Mouse (Mus musculus): ENCODE data around the gene Olfr920. TPM values are rescaled to one million over a fixed set of nuclear protein-coding genes. Genes with fewer than 3 reads are reported as not detected.

The Olfr920 gene
- polyA plus RNA-seq (2012; rRNA removed; ENCODE audit: low replicate concordance), result 0.02 TPM in 1 of 2 replicates, not detected in the other

DNA sequence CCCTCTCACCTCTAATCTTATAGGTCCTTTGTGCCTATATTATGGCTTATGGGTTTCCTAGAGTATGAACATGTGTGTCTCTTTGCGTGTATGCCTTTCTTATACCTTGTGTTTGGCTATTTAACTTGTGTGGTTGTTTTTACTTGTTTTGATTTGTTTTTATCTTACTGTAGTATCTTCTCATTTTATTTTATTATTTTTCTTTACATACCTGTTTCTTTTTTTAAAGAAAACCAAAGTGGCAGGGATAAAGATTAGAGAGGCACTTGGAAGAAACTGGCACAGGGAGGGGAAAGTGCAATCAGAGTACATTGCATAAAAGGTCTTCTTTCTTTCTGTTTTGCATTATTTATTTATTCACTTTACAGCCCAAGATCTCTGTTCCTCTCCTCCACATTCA, at the start of gene Olfr920:
Gene Olfr920, plus strand, starts transcription at position 301 of the 400 bp plus-strand sequence.

DNA sequence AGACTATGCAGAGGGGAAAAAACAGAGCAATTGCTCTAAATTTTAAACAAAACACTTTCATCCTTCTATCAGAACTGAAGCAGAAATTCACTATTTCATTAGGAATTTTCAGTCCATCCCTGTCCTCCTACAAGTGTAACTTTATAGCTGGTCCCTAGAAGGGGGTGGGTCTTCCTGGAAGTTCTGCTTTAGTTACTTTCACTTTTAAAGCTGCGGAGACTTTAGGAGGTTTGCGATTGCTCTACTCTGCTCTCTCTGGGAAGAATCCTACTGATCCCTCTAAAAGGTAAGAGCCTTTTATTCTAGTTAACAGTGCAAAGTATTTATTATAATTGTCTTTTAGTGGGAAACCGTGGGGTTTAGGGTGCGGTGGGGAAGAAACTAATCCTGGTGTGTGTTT, 34.0 kb upstream of the Olfr920 start, which contains the start of gene Vwa5a:
Gene Vwa5a, plus strand, starts transcription at position 167 of the 400 bp plus-strand sequence.

DNA sequence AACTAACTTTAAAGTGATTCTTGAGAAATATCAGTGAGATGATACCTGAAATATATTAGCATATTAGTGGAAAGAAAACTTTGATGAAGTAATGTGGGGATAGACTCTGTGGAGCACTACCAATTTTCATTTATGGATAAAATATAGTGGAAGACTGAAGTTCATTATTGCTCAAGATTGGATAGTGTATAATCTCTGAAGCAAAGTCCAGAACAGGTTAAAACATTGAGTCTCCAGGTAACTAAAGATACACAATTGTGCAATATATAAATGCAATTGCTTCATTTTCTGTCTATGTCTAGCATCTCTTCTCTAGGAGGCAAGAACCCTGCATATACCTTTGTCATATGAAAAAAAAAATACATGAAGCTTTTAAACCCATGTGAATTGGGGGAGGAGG, 20.7 kb downstream of the Olfr920 start, which contains the start of gene Olfr921:
Gene Olfr921, plus strand, starts transcription at position 301 of the 400 bp plus-strand sequence.

Other genes starting within 250 kb of the Olfr920 start
- not detected in 2 replicates for gene Olfr911-ps1, start 230.7 kb upstream of the Olfr920 start, polyA plus RNA-seq (2012; rRNA removed; ENCODE audit: low replicate concordance)
- gene Olfr910, start 214.4 kb upstream of the Olfr920 start, polyA plus RNA-seq (2012; rRNA removed; ENCODE audit: low replicate concordance), result not detected in 2 replicates
- gene Olfr912, start 172.1 kb upstream of the Olfr920 start, polyA plus RNA-seq (2012; rRNA removed; ENCODE audit: low replicate concordance), result not detected in 2 replicates
- gene Olfr913, start 159.5 kb upstream of the Olfr920 start, polyA plus RNA-seq (2012; rRNA removed; ENCODE audit: low replicate concordance), result not detected in 2 replicates
- not detected in 2 replicates for gene Olfr914, start 147.2 kb upstream of the Olfr920 start, polyA plus RNA-seq (2012; rRNA removed; ENCODE audit: low replicate concordance)
- gene Olfr916, start 92.4 kb upstream of the Olfr920 start, polyA plus RNA-seq (2012; rRNA removed; ENCODE audit: low replicate concordance), result not detected in 2 replicates
- not detected in 2 replicates for gene Olfr917, start 86.5 kb upstream of the Olfr920 start, polyA plus RNA-seq (2012; rRNA removed; ENCODE audit: low replicate concordance)
- not detected in 2 replicates for gene Olfr918, start 77.7 kb upstream of the Olfr920 start, polyA plus RNA-seq (2012; rRNA removed; ENCODE audit: low replicate concordance)
- gene Olfr919, start 48.6 kb upstream of the Olfr920 start, polyA plus RNA-seq (2012; rRNA removed; ENCODE audit: low replicate concordance), result not detected in 2 replicates
- 3.4 and 4.1 TPM in 2 replicates for gene Vwa5a, start 34.0 kb upstream of the Olfr920 start, polyA plus RNA-seq (2012; rRNA removed; ENCODE audit: low replicate concordance)
- gene Olfr921, start 20.8 kb downstream of the Olfr920 start, polyA plus RNA-seq (2012; rRNA removed; ENCODE audit: low replicate concordance), result not detected in 2 replicates
- gene Olfr922, start 62.3 kb downstream of the Olfr920 start, polyA plus RNA-seq (2012; rRNA removed; ENCODE audit: low replicate concordance), result not detected in 2 replicates
- not detected in 2 replicates for gene Olfr923, start 74.2 kb downstream of the Olfr920 start, polyA plus RNA-seq (2012; rRNA removed; ENCODE audit: low replicate concordance)
- not detected in 2 replicates for gene Olfr924, start 92.2 kb downstream of the Olfr920 start, polyA plus RNA-seq (2012; rRNA removed; ENCODE audit: low replicate concordance)
- not detected in 2 replicates for gene Olfr26, start 102.8 kb downstream of the Olfr920 start, polyA plus RNA-seq (2012; rRNA removed; ENCODE audit: low replicate concordance)
- not detected in 2 replicates for gene Olfr926, start 124.8 kb downstream of the Olfr920 start, polyA plus RNA-seq (2012; rRNA removed; ENCODE audit: low replicate concordance)
- gene Olfr930, start 177.5 kb downstream of the Olfr920 start, polyA plus RNA-seq (2012; rRNA removed; ENCODE audit: low replicate concordance), result not detected in 2 replicates
- gene Olfr933, start 220.0 kb downstream of the Olfr920 start, polyA plus RNA-seq (2012; rRNA removed; ENCODE audit: low replicate concordance), result not detected in 2 replicates
- gene Olfr934, start 236.0 kb downstream of the Olfr920 start, polyA plus RNA-seq (2012; rRNA removed; ENCODE audit: low replicate concordance), result not detected in 2 replicates
- not detected in 2 replicates for gene Olfr935, start 247.4 kb downstream of the Olfr920 start, polyA plus RNA-seq (2012; rRNA removed; ENCODE audit: low replicate concordance)